Mouse (Mus musculus) 416B (cell line): ENCODE measurements around the gene D630003M21Rik.

Source experiments
- DNase-seq: peaks from one replicate; pipeline ENCODE4 v3.0.0; 2011; ENCODE audit warnings: low read depth

Gene D630003M21Rik

GRCm38 (mm10) chr2:158141271-158141670 is 87.8 kb downstream of the D630003M21Rik start:
- no peak for DNase-seq

GRCm38 (mm10) chr2:158140664-158141063 is 88.4 kb downstream of the D630003M21Rik start:
- no peak for DNase-seq

GRCm38 (mm10) chr2:158139628-158140027 is 89.4 kb downstream of the D630003M21Rik start:
- DNase-seq, result no peak

- no peak for DNase-seq
Observed at GRCm38 (mm10) chr2:158138778-158139177, 90.2 kb downstream of the D630003M21Rik start.

GRCm38 (mm10) chr2:158137771-158138170 is 91.3 kb downstream of the D630003M21Rik start:
- DNase-seq, result peak; percentile 58

GRCm38 (mm10) chr2:158136205-158136604 is 92.8 kb downstream of the D630003M21Rik start:
- no peak for DNase-seq

GRCm38 (mm10) chr2:158133050-158133449 is 96.0 kb downstream of the D630003M21Rik start:
- peak; percentile 95 for DNase-seq
